Mouse (Mus musculus) CH12.LX (cell line): ENCODE measurements around the gene Gm28729. TPM values are rescaled to one million over a fixed set of nuclear protein-coding genes. Genes with fewer than 3 reads are reported as not detected.

ENCODE experiments used
- DNase-seq: peaks from one replicate; pipeline ENCODE4 v3.0.0-alpha.2; 2013; ENCODE audit errors: extremely low read depth
- H3K27ac ChIP-seq: 2 replicates; pipeline ENCODE4 v1.5.1; 2012; ENCODE audit warnings: low read depth, mild to moderate bottlenecking, control low read depth, moderate library complexity; ENCODE audit not compliant: insufficient read depth
- H3K27me3 ChIP-seq: replicated peaks from 2 replicates; pipeline ENCODE3; 2012; ENCODE audit warnings: inconsistent platforms
- H3K36me3 ChIP-seq, 2 experiments: replicated peaks in 1 of 2; 2 replicates each; pipeline versions ENCODE3 to v1.6.1; 2012; ENCODE audit warnings: inconsistent platforms in 1 of 2, low read length in 1 of 2, mild to moderate bottlenecking in 1 of 2, mixed read lengths in 1 of 2, moderate library complexity in 1 of 2; ENCODE audit not compliant: control insufficient read depth in 1 of 2, insufficient read depth in 1 of 2
- H3K4me1 ChIP-seq, 2 experiments: 2 replicates each; pipeline ENCODE4 v1.6.1; 2012; ENCODE audit warnings: inconsistent platforms in 1 of 2, moderate library complexity in 1 of 2; ENCODE audit not compliant: insufficient read depth in 2 of 2, control insufficient read depth in 1 of 2
- H3K4me2 ChIP-seq: 2 replicates; pipeline ENCODE4 v1.6.1; 2012; ENCODE audit warnings: low read depth, mild to moderate bottlenecking, control low read depth; ENCODE audit not compliant: poor library complexity, insufficient read depth, severe bottlenecking
- H3K4me3 ChIP-seq, 3 experiments: fragments of 150-350 bp in 1 of 3; sonication (generic) in 1 of 3; replicated peaks in 1 of 3; 2 replicates each; pipeline versions ENCODE3 to v1.5.1; 2011 to 2012; ENCODE audit warnings: low read depth in 2 of 3, low read length in 2 of 3, mild to moderate bottlenecking in 2 of 3, moderate library complexity in 2 of 3, control low read depth in 1 of 3, improper control_type of control experiment in 1 of 3, inconsistent platforms in 1 of 3, mixed read lengths in 1 of 3; ENCODE audit not compliant: poor library complexity in 1 of 3
- H3K79me2 ChIP-seq: replicated peaks from 2 replicates; pipeline ENCODE4 v1.6.1; 2012; ENCODE audit warnings: mild to moderate bottlenecking, moderate library complexity; ENCODE audit not compliant: control insufficient read depth, poor library complexity, insufficient read depth, severe bottlenecking; ENCODE audit errors: extremely low read depth
- H3K9ac ChIP-seq: 2 replicates; pipeline ENCODE4 v1.6.1; 2012; ENCODE audit warnings: low read depth, mild to moderate bottlenecking, control low read depth, moderate library complexity; ENCODE audit not compliant: insufficient read depth
- H3K9me3 ChIP-seq: replicated peaks from 2 replicates; pipeline ENCODE3; 2012; ENCODE audit warnings: low read length, inconsistent platforms, mixed read lengths
- BHLHE40 ChIP-seq: IDR thresholded peaks from 2 replicates; pipeline ENCODE4 v1.6.1; 2011; ENCODE audit warnings: mild to moderate bottlenecking, low read depth, low read length, improper control_type of control experiment
- CHD1 ChIP-seq: IDR thresholded peaks from 2 replicates; pipeline ENCODE4 v1.6.1; 2012; ENCODE audit warnings: low read depth, low read length, improper control_type of control experiment, inconsistent platforms
- CHD2 ChIP-seq: IDR thresholded peaks from 2 replicates; pipeline ENCODE4 v1.6.1; 2011; ENCODE audit warnings: low read length, improper control_type of control experiment
- CTCF ChIP-seq, 2 experiments: IDR thresholded peaks in 1 of 2; conservative IDR thresholded peaks in 1 of 2; 2 replicates each; pipeline ENCODE4 v1.5.1; 2011 to 2012; ENCODE audit warnings: low read depth in 2 of 2, low read length in 2 of 2, improper control_type of control experiment in 1 of 2, inconsistent platforms in 1 of 2, mild to moderate bottlenecking in 1 of 2, moderate library complexity in 1 of 2
- E2F4 ChIP-seq: IDR thresholded peaks from 2 replicates; pipeline ENCODE4 v1.6.1; 2011; ENCODE audit warnings: low read depth, low read length, improper control_type of control experiment; ENCODE audit not compliant: insufficient replicate concordance
- ELF1 ChIP-seq: IDR thresholded peaks from 2 replicates; pipeline ENCODE4 v1.6.1; 2014; ENCODE audit warnings: low read depth, mild to moderate bottlenecking, inconsistent platforms, low read length, improper control_type of control experiment
- EP300 ChIP-seq: IDR thresholded peaks from 2 replicates; pipeline ENCODE4 v1.6.1; 2011; ENCODE audit warnings: low read length, improper control_type of control experiment
- GABPA ChIP-seq: IDR thresholded peaks from 2 replicates; pipeline ENCODE4 v1.6.1; 2012; ENCODE audit warnings: low read depth, low read length, improper control_type of control experiment, inconsistent platforms; ENCODE audit not compliant: insufficient replicate concordance
- HCFC1 ChIP-seq: IDR thresholded peaks from 2 replicates; pipeline ENCODE4 v1.6.1; 2012; ENCODE audit warnings: low read depth, mild to moderate bottlenecking, inconsistent platforms, low read length, improper control_type of control experiment
- IRF4 ChIP-seq: IDR thresholded peaks from 2 replicates; pipeline ENCODE4 v1.6.1; 2014; ENCODE audit warnings: low read depth, mild to moderate bottlenecking, inconsistent platforms, low read length, improper control_type of control experiment
- JUN ChIP-seq: IDR thresholded peaks from 2 replicates; pipeline ENCODE4 v1.6.1; 2011; ENCODE audit warnings: low read depth, mild to moderate bottlenecking, low read length, improper control_type of control experiment, moderate library complexity; ENCODE audit not compliant: insufficient read depth
- KAT2A ChIP-seq: IDR thresholded peaks from 2 replicates; pipeline ENCODE4 v1.6.1; 2012; ENCODE audit warnings: low read length, improper control_type of control experiment, inconsistent platforms; ENCODE audit not compliant: insufficient replicate concordance
- MAFK ChIP-seq: IDR thresholded peaks from 2 replicates; pipeline ENCODE4 v1.6.1; 2011; ENCODE audit warnings: low read length, improper control_type of control experiment; ENCODE audit not compliant: insufficient replicate concordance
- MAX ChIP-seq: IDR thresholded peaks from 2 replicates; pipeline ENCODE4 v1.6.1; 2011; ENCODE audit warnings: low read length, improper control_type of control experiment
- MAZ ChIP-seq: IDR thresholded peaks from 2 replicates; pipeline ENCODE4 v1.6.1; 2012; ENCODE audit warnings: low read depth, mild to moderate bottlenecking, inconsistent platforms, low read length, improper control_type of control experiment, moderate library complexity
- MEF2A ChIP-seq: IDR thresholded peaks from 2 replicates; pipeline ENCODE4 v1.6.1; 2014; ENCODE audit warnings: low read depth, mild to moderate bottlenecking, inconsistent platforms, low read length, improper control_type of control experiment, borderline replicate concordance
- MXI1 ChIP-seq: IDR thresholded peaks from 2 replicates; pipeline ENCODE4 v1.6.1; 2011; ENCODE audit warnings: mild to moderate bottlenecking, low read depth, low read length, improper control_type of control experiment
- NELFE ChIP-seq: IDR thresholded peaks from 2 replicates; pipeline ENCODE4 v1.6.1; 2011; ENCODE audit warnings: low read depth, low read length, improper control_type of control experiment
- NRF1 ChIP-seq: IDR thresholded peaks from 2 replicates; pipeline ENCODE4 v1.6.1; 2014; ENCODE audit warnings: low read depth, mild to moderate bottlenecking, inconsistent platforms, low read length, improper control_type of control experiment, moderate library complexity
- PAX5 ChIP-seq: IDR thresholded peaks from 2 replicates; pipeline ENCODE4 v1.6.1; 2012; ENCODE audit warnings: low read length, inconsistent platforms, mixed read lengths
- POLR2A ChIP-seq: IDR thresholded peaks from 2 replicates; pipeline ENCODE4 v1.6.1; 2011; ENCODE audit warnings: low read depth, mild to moderate bottlenecking, improper control_type of control experiment, low read length
- POLR2AphosphoS2 ChIP-seq: IDR thresholded peaks from 2 replicates; pipeline ENCODE4 v1.6.1; 2011; ENCODE audit warnings: low read depth, low read length, improper control_type of control experiment
- RAD21 ChIP-seq: IDR thresholded peaks from 2 replicates; pipeline ENCODE4 v1.6.1; 2011; ENCODE audit warnings: low read depth, mild to moderate bottlenecking, low read length, improper control_type of control experiment, moderate library complexity
- RCOR1 ChIP-seq: conservative IDR thresholded peaks from 2 replicates; pipeline ENCODE4 v1.6.1; 2012; ENCODE audit warnings: low read depth, mild to moderate bottlenecking, inconsistent platforms, low read length, improper control_type of control experiment
- SIN3A ChIP-seq: IDR thresholded peaks from 2 replicates; pipeline ENCODE4 v1.6.1; 2012; ENCODE audit warnings: low read length, improper control_type of control experiment, inconsistent platforms
- SMC3 ChIP-seq: IDR thresholded peaks from 2 replicates; pipeline ENCODE4 v1.6.1; 2011; ENCODE audit warnings: low read depth, low read length, improper control_type of control experiment
- TBP ChIP-seq: conservative IDR thresholded peaks from 2 replicates; pipeline ENCODE4 v1.6.1; 2011; ENCODE audit warnings: low read depth, low read length, improper control_type of control experiment
- TCF12 ChIP-seq: IDR thresholded peaks from 2 replicates; pipeline ENCODE4 v1.6.1; 2014; ENCODE audit warnings: low read depth, mild to moderate bottlenecking, inconsistent platforms, low read length, improper control_type of control experiment
- UBTF ChIP-seq: IDR thresholded peaks from 2 replicates; pipeline ENCODE4 v1.6.1; 2012; ENCODE audit warnings: low read depth, mild to moderate bottlenecking, inconsistent platforms, low read length, improper control_type of control experiment, moderate library complexity
- USF1 ChIP-seq: IDR thresholded peaks from 2 replicates; pipeline ENCODE4 v1.6.1; 2014; ENCODE audit warnings: low read depth, mild to moderate bottlenecking, inconsistent platforms, low read length, improper control_type of control experiment
- USF2 ChIP-seq: conservative IDR thresholded peaks from 2 replicates; pipeline ENCODE4 v1.6.1; 2011; ENCODE audit warnings: low read depth, low read length, improper control_type of control experiment
- ZC3H11A ChIP-seq: IDR thresholded peaks from 2 replicates; pipeline ENCODE4 v1.6.1; 2012; ENCODE audit warnings: low read depth, mild to moderate bottlenecking, inconsistent platforms, low read length, improper control_type of control experiment
- ZKSCAN1 ChIP-seq: IDR thresholded peaks from 2 replicates; pipeline ENCODE4 v1.6.1; 2012; ENCODE audit warnings: low read depth, inconsistent platforms, low read length, improper control_type of control experiment, borderline replicate concordance
- ZMIZ1 ChIP-seq: IDR thresholded peaks from 2 replicates; pipeline ENCODE4 v1.6.1; 2012; ENCODE audit warnings: low read depth, mild to moderate bottlenecking, inconsistent platforms, low read length, improper control_type of control experiment
- ZNF384 ChIP-seq: IDR thresholded peaks from 2 replicates; pipeline ENCODE4 v1.6.1; 2012; ENCODE audit warnings: low read depth, low read length, improper control_type of control experiment, inconsistent platforms
- dilution Hi-C: fragments of 300-500 bp; cut with MboI; formaldehyde crosslinking; loops from 2 replicates; pipeline ENCODE4 v1.14.3; 2020; ENCODE audit warnings: low sequenced_read_pairs; ENCODE audit not compliant: extremely low pct_unique_long_range_greater_than_20kb, extremely low pct_ligation_motif_present
- in situ Hi-C: fragments of 300-500 bp; cut with MboI; formaldehyde crosslinking; loops from 3 replicates; pipeline ENCODE4 v1.14.3; 2019; ENCODE audit warnings: low sequenced_read_pairs, low pct_ligation_motif_present, low pct_unique_long_range_greater_than_20kb, mixed read lengths
- polyA plus RNA-seq: library from polyadenylated mRNA; unstranded; fragments of >175 nt; gene quantifications from 2 replicates; pipeline ENCODE4 v1.2.1, GENCODE M21; 2012; ENCODE audit warnings: low read depth; ENCODE audit not compliant: insufficient read length
- total RNA-seq, 2 experiments: library from RNA; depleted of rRNA; stranded (reverse); fragments of 300-350 nt in 1 of 2; fragments of >200 nt in 1 of 2; gene quantifications; 2 replicates each; pipeline ENCODE4 v1.2.3; 2012 to 2014

The Gm28729 gene
- total and polyA plus RNA-seq, 3 experiments, result not detected

DNA sequence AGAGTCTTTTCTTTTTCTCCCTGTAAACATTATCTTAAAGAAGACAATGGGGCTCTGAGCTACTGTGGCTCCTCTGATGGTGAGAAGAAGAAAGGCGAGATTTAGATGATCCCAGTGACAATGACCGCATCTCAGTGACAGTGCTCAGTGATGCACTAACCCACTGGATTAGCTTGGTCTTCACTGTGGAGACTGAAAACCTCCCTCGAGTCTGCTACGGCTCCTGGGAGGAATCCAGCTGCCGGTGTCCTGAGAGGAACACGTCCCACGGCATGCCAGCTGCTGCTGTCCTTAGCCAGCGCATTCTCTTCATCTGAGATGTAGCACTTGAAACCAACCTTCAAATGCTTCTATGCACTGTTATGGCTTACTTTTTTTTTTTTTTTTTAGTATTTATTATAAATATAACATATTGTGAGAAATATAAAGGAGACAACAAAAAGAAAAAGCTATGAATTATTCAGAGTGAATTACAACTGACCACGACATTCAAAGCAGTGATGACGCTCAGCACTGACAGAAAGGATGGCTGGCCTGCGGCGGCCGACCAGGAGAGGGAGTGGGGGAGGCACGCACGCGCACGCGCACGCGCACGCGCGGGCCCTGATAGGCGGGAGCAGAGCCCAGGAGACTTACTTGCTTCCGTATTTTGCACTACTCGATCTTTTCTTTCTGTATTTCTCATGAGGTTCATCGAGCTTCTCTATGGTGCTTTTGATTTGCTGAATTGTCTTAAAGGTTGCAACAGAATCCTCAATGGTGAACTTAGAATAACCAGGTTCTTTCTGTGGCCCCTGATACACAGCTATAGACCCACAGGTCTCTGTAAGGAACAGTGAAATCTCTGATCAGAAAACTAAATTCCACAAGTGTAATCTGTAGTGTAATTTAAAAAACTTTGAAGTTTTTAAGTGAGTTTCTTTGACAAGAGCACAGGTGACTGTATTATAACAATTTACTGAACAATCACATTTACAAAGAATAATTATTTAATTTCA lies 18.9 kb upstream of the Gm28729 start:
- H3K9me3 ChIP-seq, result no peaks in the 10 kb centered on the region
- TF ChIP-seq POLR2AphosphoS2 (no peak), USF2 (no peak), MAX (no peak), CHD2 (no peak), KAT2A (no peak), NELFE (no peak), MAFK (no peak), ZNF384 (no peak), USF1 (no peak), MAZ (no peak), PAX5 (no peak), POLR2A (peak; percentile 39; the same call in 1 of the 2 replicates), ZC3H11A (no peak), SIN3A (no peak), TBP (0 out of 2 replicates have a peak, but pooled peaks have one; percentile 23), CTCF (conservative IDR thresholded peaks at IDR 0.05 in 1 of 2, IDR thresholded peaks at IDR 0.05 in 1 of 2; ENCODE audit: low read depth in 2 of 2, low read length in 2 of 2) (peak in 1 of 2 experiments; percentile 30; a peak in 2 of 4 replicates), MEF2A (no peak), HCFC1 (no peak), GABPA (no peak), BHLHE40 (peak; percentile 47; the same call in 1 of the 2 replicates), NRF1 (peak; percentile 88), ZKSCAN1 (no peak), RCOR1 (no peak), UBTF (no peak), IRF4 (no peak), ZMIZ1 (no peak), CHD1 (no peak), JUN (no peak), SMC3 (peak; percentile 10), RAD21 (no peak), ELF1 (peak; percentile 69), MXI1 (no peak), E2F4 (no peak), TCF12 (no peak), EP300 (no peak)
- dilution Hi-C loops (no loop called here), in situ Hi-C loops (no loop called here)
- H3K36me3 ChIP-seq, result peaks cover 29 to 56% of the 10 kb centered on the region in 2 experiments
- no peaks in the 10 kb centered on the region for H3K79me2 ChIP-seq
- H3K4me1 ChIP-seq, result peaks cover 2% of the 10 kb centered on the region in 2 experiments; a peak in 1 of 4 replicates
- H3K27ac ChIP-seq, result no peak overlapping the region
- H3K27me3 ChIP-seq, result no peaks in the 10 kb centered on the region
- peak overlapping the region; percentile 56; the same call in 1 of the 2 replicates for H3K9ac ChIP-seq
- peak overlapping the region; percentile 50; the same call in 1 of the 2 replicates for H3K4me2 ChIP-seq
- peak; percentile 58 for DNase-seq
- no peak overlapping the region for H3K4me3 ChIP-seq
